Mouse (Mus musculus) testis, adult 2 months (tissue): ENCODE data around the gene C3. TPM values are rescaled to one million over a fixed set of nuclear protein-coding genes. Genes with fewer than 3 reads are reported as not detected.

Source experiments
- H3K27ac ChIP-seq: fragments of 200-500 bp; 2 replicates; pipeline ENCODE4 v1.5.1; 2012; ENCODE audit warnings: low read depth, low read length; ENCODE audit not compliant: control insufficient read depth, insufficient read depth
- H3K27me3 ChIP-seq: fragments of 200-500 bp; 2 replicates; pipeline ENCODE4 v1.6.1; 2012; ENCODE audit warnings: mild to moderate bottlenecking, low read length, moderate library complexity; ENCODE audit not compliant: control insufficient read depth, insufficient read depth
- H3K36me3 ChIP-seq: fragments of 200-500 bp; 2 replicates; pipeline ENCODE4 v1.6.1; 2012; ENCODE audit warnings: mild to moderate bottlenecking, low read length; ENCODE audit not compliant: control insufficient read depth, insufficient read depth
- H3K4me1 ChIP-seq: fragments of 200-500 bp; 2 replicates; pipeline ENCODE4 v1.6.1; 2012; ENCODE audit warnings: low read length; ENCODE audit not compliant: control insufficient read depth, insufficient read depth
- H3K4me3 ChIP-seq: fragments of 200-500 bp; 2 replicates; pipeline ENCODE4 v1.5.1; 2012; ENCODE audit warnings: low read depth, mild to moderate bottlenecking, low read length, moderate library complexity, mixed read lengths; ENCODE audit not compliant: control insufficient read depth
- CTCF ChIP-seq: fragments of 200-500 bp; IDR thresholded peaks from 2 replicates; pipeline ENCODE4 v1.5.1; 2012; ENCODE audit warnings: low read depth, mild to moderate bottlenecking, inconsistent platforms, low read length, moderate library complexity; ENCODE audit not compliant: control insufficient read depth, insufficient read depth, insufficient replicate concordance
- POLR2A ChIP-seq: fragments of 200-500 bp; IDR thresholded peaks from 2 replicates; pipeline ENCODE4 v1.6.1; 2012; ENCODE audit warnings: low read depth, mild to moderate bottlenecking, inconsistent platforms, low read length, moderate library complexity; ENCODE audit not compliant: control insufficient read depth
- polyA plus RNA-seq: library from polyadenylated mRNA; depleted of rRNA; stranded (reverse); fragments of >200 nt; gene quantifications from 2 replicates; pipeline ENCODE4 v1.2.3, GENCODE M21; 2012

The C3 gene
- polyA plus RNA-seq, 1 experiment = 6.3 TPM

GRCm38 (mm10) chr17:57249186-57250181 lies 21.5 kb upstream of the C3 start, which contains the start of gene Trip10:
TSS of gene Trip10 (plus strand) at chr17:57249455.
- Histone ChIP-seq H3K4me1 (peaks cover 32% of the 10 kb centered on the region), H3K27me3 (no peaks in the 10 kb centered on the region), H3K4me3 (peak within 1 kb of the TSS; percentile 98), H3K36me3 (no peaks in the 10 kb centered on the region), H3K27ac (peak within 1 kb of the TSS; percentile 78)
- TF ChIP-seq CTCF (0 out of 2 replicates have a peak, but pooled peaks have one; percentile 9), POLR2A (peak; percentile 55; the same call in 1 of the 2 replicates)

- TF ChIP-seq POLR2A (no peak), CTCF (no peak)
- no peaks in the 10 kb centered on the region for H3K27me3 ChIP-seq
- peak overlapping the region; percentile 78 for H3K27ac ChIP-seq
- peak overlapping the region; percentile 87 for H3K4me3 ChIP-seq
- peaks cover 32% of the 10 kb centered on the region for H3K4me1 ChIP-seq
- H3K36me3 ChIP-seq = no peaks in the 10 kb centered on the region; the same call in 1 of the 2 replicates
Measured at GRCm38 (mm10) chr17:57248771-57249170, 20.8 kb upstream of the C3 start.

GRCm38 (mm10) chr17:57248201-57248699 lies 20.3 kb upstream of the C3 start, which contains the start of gene Gpr108:
TSS of gene Gpr108 (minus strand) at chr17:57248446.
- H3K4me3 ChIP-seq = peak within 1 kb of the TSS; percentile 98
- no peaks in the 10 kb centered on the region for H3K27me3 ChIP-seq
- H3K27ac ChIP-seq = peak within 1 kb of the TSS; percentile 96
- H3K4me1 ChIP-seq = peaks cover 32% of the 10 kb centered on the region
- H3K36me3 ChIP-seq = no peaks in the 10 kb centered on the region; the same call in 1 of the 2 replicates
- TF ChIP-seq CTCF = peak; percentile 56; the same call in 1 of the 2 replicates
- TF ChIP-seq POLR2A = no peak

GRCm38 (mm10) chr17:57247393-57248200 lies 19.7 kb upstream of the C3 start:
- Histone ChIP-seq H3K4me3 (peak overlapping the region; percentile 98), H3K27me3 (no peaks in the 10 kb centered on the region), H3K36me3 (peaks cover 1% of the 10 kb centered on the region), H3K27ac (peak overlapping the region; percentile 96), H3K4me1 (peaks cover 32% of the 10 kb centered on the region)
- no peak for TF ChIP-seq CTCF
- TF ChIP-seq POLR2A = peak; percentile 39; the same call in 1 of the 2 replicates

- Histone ChIP-seq H3K36me3 (peaks cover 1% of the 10 kb centered on the region), H3K27ac (peak overlapping the region; percentile 96), H3K4me3 (peak overlapping the region; percentile 98), H3K4me1 (peaks cover 32% of the 10 kb centered on the region), H3K27me3 (no peaks in the 10 kb centered on the region)
- TF ChIP-seq CTCF (peak; percentile 20; the same call in 1 of the 2 replicates), POLR2A (no peak)
Measured at GRCm38 (mm10) chr17:57246663-57247392, 18.9 kb upstream of the C3 start.

- TF ChIP-seq POLR2A (no peak), CTCF (no peak)
- H3K27me3 ChIP-seq = no peaks in the 10 kb centered on the region
- H3K4me1 ChIP-seq = peaks cover 29% of the 10 kb centered on the region
- H3K36me3 ChIP-seq = peaks cover 1% of the 10 kb centered on the region
- H3K4me3 ChIP-seq = no peak overlapping the region
- H3K27ac ChIP-seq = no peak overlapping the region
Measured at GRCm38 (mm10) chr17:57245311-57245929, 17.5 kb upstream of the C3 start.
